In genomic region chr11:107547351-107548203, GRCm38 (mm10) we compare ENCODE assay signal across 8 mouse cellular contexts. TPM values are rescaled to one million over a fixed set of nuclear protein-coding genes. Genes with fewer than 3 reads are reported as not detected.
DNase-seq lines count a peak whose midpoint lies in the region; ATAC-seq and TF ChIP-seq lines count a peak whose summit lies in the region.

Gene Helz, plus strand, starts transcription at chr11:107547930.

- H3K9ac ChIP-seq in forebrain, embryonic 15.5 days (replicated peaks) = peak within 1 kb of the TSS; percentile 66
- H3K9ac ChIP-seq in lung, postnatal 0 days (replicated peaks; ENCODE audit: low read depth) = peak within 1 kb of the TSS; percentile 97

- peak; percentile 80 for DNase-seq in MN1 (ENCODE audit: low spot score)
- DNase-seq in cerebellum, adult 11-12 months = peak; percentile 42
- DNase-seq in heart, postnatal 25 days (ENCODE audit: low spot score) = peak; percentile 34
- peak; percentile 18 to 39 for DNase-seq in layer of hippocampus, adult 2 months (ENCODE audit: low spot score in 2 of 2)
- DNase-seq in lung, postnatal 0 days (ENCODE audit: low spot score) = peak; percentile 92
- DNase-seq in ovary, postnatal 10 days (ENCODE audit: low spot score) = peak; percentile 48
- DNase-seq in thymus, postnatal 0 days (ENCODE audit: low spot score) = peak; percentile 88

- H3K9me3 ChIP-seq in forebrain, embryonic 15.5 days = no peaks in the 10 kb centered on the region
- H3K9me3 ChIP-seq in lung, postnatal 0 days (ENCODE audit: low read length) = no peaks in the 10 kb centered on the region

- no peaks in the 10 kb centered on the region for H3K27me3 ChIP-seq in forebrain, embryonic 15.5 days
- no peaks in the 10 kb centered on the region for H3K27me3 ChIP-seq in lung, postnatal 0 days (replicated peaks; ENCODE audit: insufficient read depth, low read length)

- peaks cover 21% of the 10 kb centered on the region for H3K4me1 ChIP-seq in forebrain, embryonic 15.5 days
- H3K4me1 ChIP-seq in lung, postnatal 0 days (ENCODE audit: insufficient read depth, low read depth, low read length) = no peaks in the 10 kb centered on the region; the same call in 1 of the 2 replicates

- peak within 1 kb of the TSS; percentile 100 for H3K4me2 ChIP-seq in forebrain, embryonic 15.5 days (replicated peaks)
- peak within 1 kb of the TSS; percentile 99 for H3K4me2 ChIP-seq in lung, postnatal 0 days (replicated peaks; ENCODE audit: low read depth, low read length)

- no peak for TF ChIP-seq EP300 in lung, postnatal 0 days (IDR thresholded peaks at IDR 0.05)

- peaks cover 18% of the 10 kb centered on the region for H3K36me3 ChIP-seq in forebrain, embryonic 15.5 days
- H3K36me3 ChIP-seq in lung, postnatal 0 days (ENCODE audit: insufficient read depth, low read length) = no peaks in the 10 kb centered on the region; the same call in 1 of the 2 replicates

- ATAC-seq in forebrain, embryonic 15.5 days (replicated peaks) = peak; percentile 85
- ATAC-seq in lung, postnatal 0 days = peak; percentile 80

- H3K27ac ChIP-seq in forebrain, embryonic 15.5 days (replicated peaks) = peak within 1 kb of the TSS; percentile 68
- peak within 1 kb of the TSS; percentile 87 for H3K27ac ChIP-seq in layer of hippocampus, adult 2 months
- H3K27ac ChIP-seq in lung, postnatal 0 days (ENCODE audit: low read length) = peak within 1 kb of the TSS; percentile 80

- H3K4me3 ChIP-seq in forebrain, embryonic 15.5 days = peak within 1 kb of the TSS; percentile 63
- H3K4me3 ChIP-seq in layer of hippocampus, adult 2 months = peak within 1 kb of the TSS; percentile 97
- H3K4me3 ChIP-seq in lung, postnatal 0 days (ENCODE audit: low read depth, low read length) = peak within 1 kb of the TSS; percentile 91

- WGBS in forebrain, embryonic 15.5 days = under 1% methylated on average over 70 of the region's 70 CpGs
- WGBS in lung, postnatal 0 days = 2% methylated on average over 56 of the region's 70 CpGs

- peak; percentile 20 for TF ChIP-seq CTCF in layer of hippocampus, adult 2 months (conservative IDR thresholded peaks at IDR 0.05)
- TF ChIP-seq CTCF in lung, postnatal 0 days (IDR thresholded peaks at IDR 0.05) = peak; percentile 25; the same call in 1 of the 2 replicates

- intact Hi-C loops in heart, postnatal 25 days (cut with DNase I) = loop anchor here (5.0 kb wide), 1 partner anchor 35 kb away; no protein-coding TSS in a partner anchor

RNA-seq across cellular contexts. Expression of gene Helz, which starts in this region (rescaled TPM):
- 18.7 and 19.4 TPM in 2 replicates for polyA plus RNA-seq in forebrain, embryonic 15.5 days (2015; fragmentation: Nextera tagmentation; extraction: Ambion mirVana)
- 10 to 100 TPM; 25.3 to 28.0 TPM for total RNA-seq in heart, postnatal 25 days (2021)
- total RNA-seq in layer of hippocampus, adult 2 months (2021) = 10 to 100 TPM; 44.9 to 51.5 TPM
- 8.4 and 9.9 TPM in 2 replicates for polyA plus RNA-seq in lung, postnatal 0 days (2015; fragmentation: Nextera tagmentation; extraction: Ambion mirVana)
- 20.5 and 24.1 TPM in 2 replicates for polyA plus RNA-seq in thymus, postnatal 0 days (2015; fragmentation: Nextera tagmentation; extraction: Ambion mirVana)

Comparison
In these comparisons a context has a peak if more than half of its experiments do, and no peak if none do; other contexts are left out.
1. Peak in every context shown above with its lines: DNase-seq, ATAC-seq, H3K4me3 ChIP-seq and H3K27ac ChIP-seq.
2. DNase-seq: peak in every context shown above with its lines; median percentile 92 in lung, postnatal 0 days; 88 in thymus, postnatal 0 days; 80 in MN1; 48 in ovary, postnatal 10 days; 42 in cerebellum, adult 11-12 months; 34 in heart, postnatal 25 days; 28 in layer of hippocampus, adult 2 months.